Mouse (Mus musculus) cerebellum, adult 11 months (tissue): ENCODE measurements around the gene Rnasel.

Experiments used
- DNase-seq: peaks from one replicate; pipeline ENCODE4 v3.0.0; 2022

Gene Rnasel

GRCm38 (mm10) chr1:153749211-153749801 is at the start of gene Rnasel:
Rnasel (plus strand) TSS chr1:153749426.
- no peak for DNase-seq

- no peak for DNase-seq
These were observed 48.7 kb upstream of the Rnasel start for GRCm38 (mm10) chr1:153700448-153701063.

- no peak for DNase-seq
These were observed 47.8 kb upstream of the Rnasel start for GRCm38 (mm10) chr1:153701461-153701860.

- no peak for DNase-seq
These were observed 46.9 kb upstream of the Rnasel start for GRCm38 (mm10) chr1:153702166-153702852.

GRCm38 (mm10) chr1:153702853-153703410 is 46.3 kb upstream of the Rnasel start:
- DNase-seq: no peak

- DNase-seq: no peak
These were observed 45.7 kb upstream of the Rnasel start for GRCm38 (mm10) chr1:153703445-153703991.

- DNase-seq: no peak
These were observed 45.1 kb upstream of the Rnasel start for GRCm38 (mm10) chr1:153704174-153704573.

- DNase-seq: no peak
These were observed 44.2 kb upstream of the Rnasel start for GRCm38 (mm10) chr1:153704996-153705395.

GRCm38 (mm10) chr1:153708626-153709025 is 40.6 kb upstream of the Rnasel start:
- DNase-seq: no peak

GRCm38 (mm10) chr1:153709451-153709850 is 39.8 kb upstream of the Rnasel start:
- DNase-seq: no peak

GRCm38 (mm10) chr1:153711544-153712262 is 37.5 kb upstream of the Rnasel start:
- no peak for DNase-seq

- DNase-seq: no peak
These were observed 36.6 kb upstream of the Rnasel start for GRCm38 (mm10) chr1:153712633-153713032.

GRCm38 (mm10) chr1:153717990-153718389 is 31.2 kb upstream of the Rnasel start:
- DNase-seq: no peak

- no peak for DNase-seq
These were observed 28.3 kb upstream of the Rnasel start for GRCm38 (mm10) chr1:153720935-153721334.

GRCm38 (mm10) chr1:153721565-153722310 is 27.5 kb upstream of the Rnasel start:
- no peak for DNase-seq

GRCm38 (mm10) chr1:153723426-153723825 is 25.8 kb upstream of the Rnasel start:
- no peak for DNase-seq

GRCm38 (mm10) chr1:153726636-153727035 is 22.6 kb upstream of the Rnasel start:
- DNase-seq: no peak

- no peak for DNase-seq
These were observed 19.4 kb upstream of the Rnasel start for GRCm38 (mm10) chr1:153729806-153730205.

- no peak for DNase-seq
These were observed 18.6 kb upstream of the Rnasel start for GRCm38 (mm10) chr1:153730671-153731070.

- DNase-seq: no peak
These were observed 16.0 kb upstream of the Rnasel start for GRCm38 (mm10) chr1:153733181-153733580.

GRCm38 (mm10) chr1:153734866-153735265 is 14.4 kb upstream of the Rnasel start:
- no peak for DNase-seq

- DNase-seq: no peak
These were observed 13.1 kb upstream of the Rnasel start for GRCm38 (mm10) chr1:153736096-153736495.
